Mouse (Mus musculus): ENCODE results near the gene Gm20696. TPM values are rescaled to one million over a fixed set of nuclear protein-coding genes. Genes with fewer than 3 reads are reported as not detected.

Gene Gm20696
- total RNA-seq, 2 experiments from 2014 or later = 6.3 to 11.9 TPM

DNA sequence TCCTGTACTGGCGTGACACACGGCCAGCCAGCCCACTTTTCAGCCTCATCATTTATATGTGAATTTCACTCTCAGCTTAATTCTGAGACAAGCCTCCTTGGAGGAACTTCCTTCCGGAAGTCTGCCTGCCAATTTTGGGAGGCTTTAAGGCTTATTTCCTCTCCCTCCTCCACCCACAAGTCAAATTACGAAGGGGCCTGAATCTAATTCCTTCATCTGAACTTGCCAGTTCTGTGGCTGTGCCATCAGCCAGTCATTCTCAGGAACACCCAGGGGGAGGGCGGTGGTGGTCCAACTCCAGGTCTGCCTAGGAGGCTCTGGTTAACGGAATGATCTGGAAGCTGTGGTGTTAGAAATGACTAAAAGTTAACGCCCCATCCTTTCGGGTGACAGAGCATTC, 65.7 kb downstream of the Gm20696 start:
- peak in 1 of 2 experiments; percentile 45 for DNase-seq (ENCODE audit: low spot score in 2 of 2)
- intact Hi-C loops (cut with DNase I) = loop anchor here (2.0 to 5.0 kb wide), 2 partner anchors 79 to 1496 kb away; partner anchors contain the start of gene Foxp1

DNA sequence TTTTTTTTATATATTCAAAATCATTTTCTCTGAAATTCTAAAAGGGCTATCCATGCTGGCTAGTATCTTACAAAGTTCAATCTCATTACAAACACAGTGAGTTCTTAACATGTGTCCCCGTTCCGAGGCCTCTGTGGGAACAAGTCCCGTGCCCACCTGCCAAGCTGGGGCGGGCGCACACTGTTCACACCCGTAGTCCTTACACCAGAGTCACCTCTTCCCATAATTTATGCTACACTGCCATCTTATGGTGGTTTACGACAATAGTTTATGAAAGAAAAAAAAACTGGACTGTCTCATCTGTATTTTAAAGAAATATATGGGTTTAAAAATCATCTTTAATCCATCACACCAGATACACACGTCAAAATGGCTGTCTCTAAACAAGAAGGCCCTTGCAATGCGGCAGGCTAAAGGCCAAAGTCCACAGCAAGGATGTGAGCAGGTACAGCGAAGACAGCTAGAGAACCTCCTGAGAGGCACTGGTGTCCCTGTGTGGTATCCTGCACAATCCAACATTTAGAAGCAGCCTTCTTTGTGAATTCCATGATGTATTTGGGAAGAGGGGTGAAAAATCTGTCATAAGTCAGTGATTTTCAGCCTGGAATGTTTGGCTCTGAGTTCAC, 66.3 kb downstream of the Gm20696 start:
- intact Hi-C loops (cut with DNase I) = loop anchor here (2.0 to 5.0 kb wide), 2 partner anchors 78 to 1495 kb away; partner anchors contain the start of gene Foxp1
- peak; percentile 42 to 56 for DNase-seq (ENCODE audit: low spot score in 2 of 2)

DNA sequence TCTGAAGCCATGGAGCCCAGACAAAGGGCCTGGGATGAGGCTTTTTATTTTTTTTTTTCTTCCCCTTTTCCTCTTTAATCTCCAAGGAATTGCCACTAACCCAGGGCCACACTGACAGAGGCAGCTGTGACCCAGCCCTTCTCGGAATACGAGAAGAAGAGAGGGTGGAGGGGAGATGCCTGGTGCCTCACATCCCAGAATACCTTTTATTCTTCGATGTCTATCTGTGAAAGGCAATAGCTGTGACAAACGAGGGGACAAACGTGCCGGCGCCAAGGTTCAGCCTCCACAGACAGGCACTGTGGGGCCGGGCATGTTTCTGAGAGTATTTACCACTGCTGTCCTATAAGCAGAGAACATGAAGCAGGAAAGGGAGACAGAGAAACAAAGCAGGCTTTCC, 66.9 kb downstream of the Gm20696 start:
- DNase-seq (ENCODE audit: low spot score in 2 of 2) = no peak
- intact Hi-C loops (cut with DNase I) = loop anchor here (2.0 to 10.0 kb wide), 3 partner anchors 77 to 1495 kb away; partner anchors contain the start of gene Foxp1

DNA sequence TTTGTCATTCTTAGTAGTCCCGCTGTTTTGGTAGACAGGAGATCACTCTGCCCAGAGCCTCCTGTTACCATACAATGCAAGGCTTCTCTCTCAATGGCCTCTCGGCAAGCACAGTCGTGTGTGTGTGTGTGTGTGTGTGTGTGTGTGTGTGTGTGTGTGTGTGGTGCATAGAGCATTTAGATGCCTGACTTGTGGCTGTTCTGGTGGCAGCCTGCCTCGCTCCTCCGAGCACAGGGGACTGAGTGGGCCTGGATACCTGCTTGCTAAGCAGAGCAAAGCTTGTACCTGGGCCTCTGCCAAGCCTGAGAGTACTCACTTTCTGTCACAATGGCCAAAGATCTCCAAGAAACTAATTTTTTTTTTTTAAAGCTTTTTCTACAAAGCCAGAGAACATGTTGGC, 67.4 kb downstream of the Gm20696 start:
- intact Hi-C loops (cut with DNase I) = loop anchor here (10.0 kb wide), 1 partner anchor 1064 kb away; no protein-coding TSS in a partner anchor
- peak in 1 of 2 experiments; percentile 25 for DNase-seq (ENCODE audit: low spot score in 2 of 2)

DNA sequence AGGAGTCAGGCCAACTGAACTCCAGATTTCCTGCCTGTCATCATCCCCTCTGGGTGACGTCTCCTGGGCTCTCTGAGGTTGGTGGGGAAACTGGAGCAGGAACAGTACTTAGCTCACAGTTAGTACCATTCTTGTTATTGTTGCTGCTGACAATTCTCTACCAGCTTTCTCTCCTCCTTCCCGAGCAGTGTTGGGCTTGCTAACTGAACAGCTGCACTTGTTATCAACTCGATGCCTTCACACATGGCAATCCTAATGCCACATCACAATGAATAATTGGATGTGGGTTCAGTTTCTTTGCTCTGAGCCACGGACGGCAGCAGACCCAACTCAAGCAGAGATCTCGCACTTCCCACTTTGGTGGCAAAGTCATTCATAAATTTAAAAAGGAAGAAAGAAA, 89.6 kb downstream of the Gm20696 start:
- no peak for DNase-seq (ENCODE audit: low spot score in 2 of 2)
- intact Hi-C loops (cut with DNase I) = no loop called here

DNA sequence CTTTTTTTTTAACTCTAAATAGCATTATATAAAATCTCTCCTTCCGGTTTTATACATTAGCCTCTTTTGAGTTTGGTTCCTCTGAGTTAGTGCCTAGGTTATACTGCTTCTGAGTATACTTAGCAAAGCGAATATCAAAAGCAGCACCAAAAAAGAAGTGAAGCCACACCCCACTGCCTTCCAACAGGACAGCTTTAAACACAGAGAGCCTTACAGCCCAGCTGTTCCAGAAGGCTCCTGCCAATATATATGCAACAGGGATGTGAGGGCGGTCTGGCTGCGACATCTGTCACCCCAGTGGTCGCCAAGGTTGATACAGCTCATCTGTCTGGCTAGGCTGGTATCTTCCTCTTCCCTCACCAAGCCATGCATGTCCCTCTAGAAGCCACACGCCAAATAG, 91.0 kb downstream of the Gm20696 start:
- intact Hi-C loops (cut with DNase I) = no loop called here
- DNase-seq (ENCODE audit: low spot score in 2 of 2) = no peak

DNA sequence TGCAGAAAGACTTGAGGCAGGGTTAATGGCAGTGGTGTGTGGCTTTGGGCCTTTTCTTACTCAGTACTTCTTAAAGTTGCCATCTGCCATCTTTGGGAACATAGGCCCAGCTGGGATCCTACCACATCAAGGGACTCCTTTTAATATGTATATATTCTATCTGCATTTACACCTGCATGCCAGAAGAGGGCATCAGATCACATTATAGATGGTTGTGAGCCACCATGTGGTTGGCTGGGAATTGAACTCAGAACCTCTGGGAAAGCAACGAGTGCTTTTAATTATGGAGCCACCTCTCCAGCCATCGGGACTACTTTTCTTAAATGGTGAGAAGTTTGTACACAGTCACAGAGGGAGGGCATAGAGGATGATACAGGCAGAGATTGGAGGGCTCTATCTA, 93.3 kb downstream of the Gm20696 start:
- DNase-seq (ENCODE audit: low spot score in 2 of 2) = no peak
- intact Hi-C loops (cut with DNase I) = no loop called here

DNA sequence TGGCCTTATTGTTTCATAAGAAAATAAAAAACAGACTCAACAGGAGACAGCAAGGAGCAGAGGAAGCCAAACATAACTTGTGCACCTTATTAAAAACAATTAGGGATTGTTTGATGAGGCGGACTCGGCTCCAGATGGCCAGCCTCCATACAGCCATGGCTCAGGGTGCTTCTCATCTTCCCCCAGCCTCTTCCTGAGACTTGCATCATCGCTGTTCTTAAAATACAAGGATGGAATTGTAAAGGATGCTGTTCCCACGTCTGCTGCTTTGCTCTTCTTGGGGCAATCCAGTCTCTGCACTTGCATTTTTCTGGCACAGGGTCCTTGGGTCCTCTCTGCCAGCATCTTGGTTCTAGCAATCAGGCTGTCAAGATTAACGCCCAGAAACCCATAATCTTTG, 94.5 kb downstream of the Gm20696 start:
- intact Hi-C loops (cut with DNase I) = no loop called here
- peak in 1 of 2 experiments; percentile 21 for DNase-seq (ENCODE audit: low spot score in 2 of 2)

DNA sequence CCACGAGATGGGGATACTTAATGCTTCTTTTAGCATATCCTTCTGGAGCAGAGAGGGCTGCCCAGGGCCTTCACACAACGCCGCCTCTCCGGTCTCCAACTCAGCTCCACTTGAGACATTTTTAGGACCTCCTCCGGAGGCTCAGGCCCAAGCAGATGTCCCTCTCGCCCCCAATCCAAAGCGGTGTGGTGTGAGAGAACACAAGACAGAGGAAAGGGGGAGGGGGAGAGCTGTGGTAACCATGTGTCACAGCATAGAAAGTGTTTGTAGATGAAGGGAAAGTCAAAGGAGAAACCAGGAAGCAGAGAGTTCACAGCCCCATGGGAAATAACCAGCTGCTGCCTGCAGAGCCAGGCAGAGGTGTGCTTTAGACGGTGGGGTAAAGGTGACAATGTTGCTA, 99.7 kb downstream of the Gm20696 start:
- peak; percentile 43 to 60 for DNase-seq (ENCODE audit: low spot score in 2 of 2)
- intact Hi-C loops (cut with DNase I) = no loop called here

DNA sequence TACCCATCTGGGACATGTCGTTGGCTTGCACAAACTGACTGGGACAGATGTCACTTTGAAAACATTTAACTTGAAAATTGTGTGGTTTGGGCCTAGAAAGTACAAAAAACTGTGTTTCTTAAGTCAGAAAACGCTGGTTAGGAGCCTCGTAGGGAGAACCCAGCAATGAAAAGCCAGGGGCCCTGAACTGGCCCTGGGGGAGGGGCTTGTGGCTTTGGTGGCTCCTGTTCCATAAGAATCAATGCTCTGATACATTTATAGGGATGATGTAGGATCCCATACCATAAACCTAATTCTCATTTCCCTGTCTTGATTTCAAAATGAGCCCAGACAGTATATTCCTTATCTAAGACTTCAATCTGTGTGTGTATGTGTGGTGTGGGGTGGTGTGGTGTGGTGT, 101.8 kb downstream of the Gm20696 start:
- DNase-seq (ENCODE audit: low spot score in 2 of 2) = no peak
- intact Hi-C loops (cut with DNase I) = no loop called here

DNA sequence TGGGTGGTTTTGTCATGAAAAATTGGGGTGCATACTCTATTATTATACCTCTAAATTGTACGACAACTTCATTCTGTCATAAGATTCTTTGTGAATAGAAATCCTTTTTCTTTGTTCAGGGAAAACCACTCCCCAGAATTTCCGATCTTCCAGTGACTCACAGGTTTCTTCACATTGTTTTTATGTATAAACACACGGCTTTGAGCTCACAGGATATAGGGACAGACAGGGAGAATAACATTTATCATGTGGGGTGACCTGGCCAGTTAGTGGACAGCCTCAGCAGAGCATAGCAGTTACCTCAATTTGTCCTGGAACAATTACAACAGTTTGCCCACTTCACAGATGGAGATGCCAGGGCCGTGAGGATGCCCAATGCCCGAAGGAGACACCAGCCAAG, 109.6 kb downstream of the Gm20696 start:
- DNase-seq (ENCODE audit: low spot score in 2 of 2) = no peak

DNA sequence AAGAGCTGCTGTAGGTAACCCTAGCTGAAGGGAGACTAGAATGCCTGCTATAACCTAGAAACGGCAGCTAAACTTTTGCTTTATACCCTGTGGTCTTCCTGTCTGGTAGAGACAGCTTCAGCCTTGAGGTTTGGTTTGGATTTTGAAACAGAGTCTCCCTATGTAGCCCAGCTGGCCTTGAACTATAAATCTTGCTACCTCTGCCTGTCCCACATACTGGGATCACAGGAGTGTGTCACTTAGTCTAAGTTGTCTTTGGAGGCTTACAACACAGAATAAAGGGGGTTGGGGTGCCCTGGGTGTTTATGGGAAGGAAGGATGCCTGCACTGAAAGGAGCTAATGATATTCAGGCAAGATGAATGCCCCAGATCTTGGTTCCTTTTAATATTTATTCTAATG, 113.8 kb downstream of the Gm20696 start:
- intact Hi-C loops (cut with DNase I) = no loop called here
- DNase-seq (ENCODE audit: low spot score in 2 of 2) = no peak

More for the DNA sequence above, 109.6 kb downstream of the Gm20696 start:
- intact Hi-C loops (cut with DNase I) = no loop called here

DNA sequence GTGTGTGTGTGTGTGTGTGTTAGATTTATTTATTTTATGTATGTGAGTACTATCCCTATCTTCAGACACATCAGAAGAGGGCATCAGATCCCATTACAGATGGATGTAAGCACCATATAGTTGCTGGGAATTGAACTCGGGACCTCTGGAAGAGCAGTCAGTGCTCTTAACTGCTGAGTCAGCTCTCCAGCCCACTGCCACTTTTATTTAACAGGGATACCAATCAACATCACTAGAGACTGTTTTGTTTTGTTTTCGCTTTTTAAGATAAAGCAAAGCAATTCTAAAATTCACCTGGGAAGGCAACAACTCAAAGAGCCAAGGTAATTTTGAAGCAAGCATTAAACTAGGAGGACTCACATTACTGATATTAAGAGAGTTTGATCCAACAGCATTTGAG, 120.2 kb downstream of the Gm20696 start:
- intact Hi-C loops (cut with DNase I) = no loop called here
- DNase-seq (ENCODE audit: low spot score in 2 of 2) = no peak

DNA sequence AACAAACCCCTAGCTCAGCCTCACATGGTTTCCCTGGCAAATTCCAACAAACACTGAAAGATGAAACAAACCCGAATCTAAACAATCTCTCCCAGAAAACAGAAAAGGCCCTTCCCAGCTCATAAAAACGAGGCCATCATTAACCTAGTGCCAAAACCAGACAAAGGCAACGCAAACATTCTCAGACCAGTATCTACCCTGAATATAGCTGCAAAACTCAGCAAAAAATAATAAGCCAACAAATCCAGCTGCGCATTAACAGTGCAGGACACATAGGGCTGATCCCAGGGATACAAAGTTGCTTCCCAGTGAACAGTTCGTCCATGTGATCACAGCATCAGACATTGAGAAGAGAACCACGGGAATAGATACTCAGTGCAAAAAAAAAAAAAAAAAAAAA, 121.2 kb downstream of the Gm20696 start:
- DNase-seq (ENCODE audit: low spot score in 2 of 2) = no peak
- intact Hi-C loops (cut with DNase I) = no loop called here

DNA sequence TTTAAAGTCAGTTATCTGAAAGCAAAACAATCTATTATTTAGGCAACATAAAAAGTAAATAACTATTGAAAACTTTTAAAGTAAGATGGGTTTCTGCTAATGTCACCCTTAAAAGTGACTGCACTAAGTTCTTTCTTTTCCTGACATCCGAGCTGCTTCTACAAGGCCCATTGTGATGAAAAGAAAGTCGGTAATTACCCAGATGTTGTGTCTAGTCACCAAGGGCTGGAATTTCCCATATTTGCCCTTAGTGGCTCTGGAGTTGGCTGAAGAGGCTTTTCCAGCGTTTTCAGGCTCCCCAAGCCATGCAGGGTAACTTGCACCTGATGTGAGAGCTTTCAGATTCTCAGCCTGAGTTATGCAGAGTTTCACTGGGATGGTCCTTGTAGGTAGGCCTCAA, 125.5 kb downstream of the Gm20696 start:
- intact Hi-C loops (cut with DNase I) = no loop called here
- no peak for DNase-seq (ENCODE audit: low spot score in 2 of 2)

DNA sequence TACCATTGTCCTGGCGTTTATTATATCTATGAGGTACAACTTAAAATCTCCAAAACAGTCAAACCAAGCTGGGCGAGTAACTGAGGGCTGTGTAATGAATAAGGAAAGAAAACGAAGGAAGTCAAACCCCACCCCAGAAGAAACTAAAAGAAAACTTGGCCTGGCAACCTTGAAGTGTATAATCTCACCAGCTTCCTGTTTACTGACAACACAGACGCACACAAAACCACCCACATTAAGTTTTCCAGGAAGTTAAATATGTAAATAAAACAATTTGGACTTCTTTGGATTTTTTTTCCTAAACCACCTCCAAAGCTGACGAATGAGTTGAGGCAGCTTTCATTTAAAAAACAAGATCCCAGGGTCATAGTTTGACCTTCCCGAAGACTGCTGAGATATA, 125.9 kb downstream of the Gm20696 start:
- intact Hi-C loops (cut with DNase I) = no loop called here
- DNase-seq (ENCODE audit: low spot score in 2 of 2) = no peak

DNA sequence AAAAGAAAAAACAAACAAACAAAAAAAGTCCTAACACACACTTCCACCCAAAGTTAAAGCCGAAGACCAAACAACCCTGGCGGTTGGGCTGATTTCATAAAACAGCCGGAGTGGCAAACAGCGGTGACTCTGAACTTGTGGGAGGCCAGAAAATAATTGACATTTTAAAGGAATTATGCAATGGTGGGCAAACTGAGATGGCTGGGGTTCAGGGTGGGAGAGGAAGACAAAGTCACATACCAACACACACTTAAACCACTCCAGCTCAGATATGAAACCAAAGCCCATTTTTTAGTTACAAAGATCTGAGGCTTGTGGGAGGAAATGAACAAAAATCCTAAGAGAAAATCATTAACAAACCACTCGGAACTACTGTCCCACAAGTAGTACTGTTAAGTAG, 126.5 kb downstream of the Gm20696 start:
- intact Hi-C loops (cut with DNase I) = no loop called here
- no peak for DNase-seq (ENCODE audit: low spot score in 2 of 2)

DNA sequence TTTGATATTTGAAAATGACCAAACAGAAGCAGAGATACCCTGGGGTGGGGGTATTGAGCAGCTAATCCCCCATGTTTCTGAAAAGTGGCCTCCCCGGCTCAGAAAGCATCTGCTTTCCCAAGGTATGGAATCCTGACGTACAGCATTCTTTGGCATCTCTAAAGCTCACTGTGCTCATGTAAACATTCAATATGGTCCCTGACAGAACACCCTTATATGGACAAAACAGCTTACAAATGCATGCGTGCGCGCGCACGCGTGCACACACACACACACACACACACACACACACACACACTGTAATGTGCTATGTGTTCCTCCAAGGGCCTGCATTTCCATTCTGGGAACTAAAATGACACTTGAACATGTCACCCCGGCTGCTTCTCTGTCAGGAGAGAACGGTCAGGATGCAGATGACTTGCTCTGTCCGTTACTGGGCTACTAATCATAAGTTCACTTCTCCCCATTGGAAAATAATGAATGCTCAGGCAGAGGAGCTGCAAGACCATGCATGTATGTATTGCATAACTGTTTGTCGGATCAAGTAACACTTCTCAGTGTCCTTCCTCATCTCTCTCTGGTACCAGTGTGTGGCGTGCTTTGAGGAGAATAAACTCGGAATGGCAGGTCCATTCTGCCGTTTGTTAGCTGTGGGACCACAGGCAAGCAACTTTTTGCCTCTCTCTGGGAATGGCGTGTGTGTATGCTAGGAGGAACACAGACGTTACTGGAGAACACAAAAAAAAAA, 128.2 kb downstream of the Gm20696 start:
- no peak for DNase-seq (ENCODE audit: low spot score in 2 of 2)
- intact Hi-C loops (cut with DNase I) = no loop called here

DNA sequence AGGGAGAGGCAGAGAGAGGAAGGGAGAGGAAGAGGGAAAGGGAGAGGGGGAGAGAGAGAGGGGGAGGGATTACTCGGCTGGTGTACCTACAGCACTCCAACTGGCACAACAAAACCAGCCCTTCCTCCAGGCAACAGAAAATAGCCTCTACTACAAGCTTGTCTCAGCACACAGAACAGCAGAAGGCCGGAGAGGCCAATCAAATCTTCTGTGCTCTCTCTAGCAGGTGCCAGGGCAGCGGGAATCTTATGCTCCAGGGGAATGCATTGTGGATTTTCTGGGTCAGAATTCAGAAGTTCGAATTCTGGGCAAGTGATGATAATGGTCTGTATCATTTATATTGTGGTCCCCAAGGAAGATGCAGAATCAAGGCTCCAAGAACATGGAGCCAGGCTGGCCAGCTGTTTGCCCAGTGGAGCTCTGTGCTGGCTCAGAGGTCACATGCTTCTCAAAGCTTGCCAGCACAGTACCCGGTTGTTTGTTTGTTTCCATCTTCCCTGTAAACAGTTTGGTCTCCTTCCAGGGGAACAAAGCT, 132.3 kb downstream of the Gm20696 start:
- intact Hi-C loops (cut with DNase I) = no loop called here

DNA sequence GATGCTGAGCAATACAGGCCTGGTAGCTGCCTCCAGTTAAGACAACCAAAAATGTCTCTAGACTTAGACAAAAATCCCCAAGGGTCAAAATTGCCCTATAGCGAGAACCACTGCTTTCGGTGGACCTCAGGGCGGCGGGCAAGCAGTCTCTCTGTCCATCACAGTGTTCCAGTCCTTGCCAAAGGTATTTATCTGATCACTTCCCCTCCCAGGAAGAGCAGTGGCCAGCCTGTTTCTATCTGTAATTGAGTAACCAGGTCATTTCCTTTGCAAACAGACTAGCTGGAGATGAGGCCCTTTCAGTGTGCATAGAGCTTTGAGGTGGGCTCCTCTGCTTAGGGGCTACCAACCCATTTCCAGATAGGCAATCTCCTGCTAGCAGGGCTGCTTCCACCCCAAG, 134.1 kb downstream of the Gm20696 start:
- no peak for DNase-seq (ENCODE audit: low spot score in 2 of 2)
- intact Hi-C loops (cut with DNase I) = no loop called here

More for the DNA sequence above, 132.3 kb downstream of the Gm20696 start:
- DNase-seq (ENCODE audit: low spot score in 2 of 2) = no peak

DNA sequence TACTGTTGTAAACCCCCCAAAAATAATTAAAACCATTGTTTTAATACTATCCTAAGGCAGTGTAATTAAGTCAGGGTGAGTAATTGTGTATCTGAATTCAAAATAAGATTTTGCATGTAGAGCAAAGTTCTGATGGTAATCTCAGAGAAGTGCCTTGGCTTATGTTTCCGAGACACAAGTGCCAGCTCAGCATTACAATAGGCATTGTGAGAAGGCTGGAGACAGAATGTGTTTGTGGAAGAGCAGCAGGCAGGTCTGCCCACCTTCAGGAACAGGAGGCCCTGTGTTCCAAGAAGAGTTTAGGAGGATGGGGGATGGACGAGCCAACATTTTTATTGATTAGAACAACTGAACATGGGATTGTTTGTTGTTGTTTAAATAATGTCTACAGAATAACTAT, 137.6 kb downstream of the Gm20696 start:
- intact Hi-C loops (cut with DNase I) = loop anchor here (10.0 kb wide), 1 partner anchor 1004 kb away; no protein-coding TSS in a partner anchor

More for the DNA sequence above, 137.6 kb downstream of the Gm20696 start:
- DNase-seq (ENCODE audit: low spot score in 2 of 2) = no peak

Data from left cerebral cortex, postnatal 36 days (tissue).